9 mouse cellular contexts compared by ENCODE assay signal in genomic region chr3:144872012-144872411, GRCm38 (mm10). TPM values are rescaled to one million over a fixed set of nuclear protein-coding genes. Genes with fewer than 3 reads are reported as not detected.
"Had no signal": no experiment of that assay in that cellular context is flagged by ENCODE, and none has a peak within 500 bp of the region (broad histone marks: within the 10 kb centered on the region; RNA-seq: fewer than 3 reads in every experiment).

No protein-coding gene starts in this region.

RNA-seq across cellular contexts. Expression of gene Clca3b, which starts 22.9 kb away (rescaled TPM):
- polyA plus RNA-seq: lung, postnatal 0 days; macrophage; midbrain, embryonic 11.5 days; midbrain, embryonic 13.5 days; midbrain, embryonic 15.5 days; midbrain, postnatal 0 days; neural tube, embryonic 11.5 days; neural tube, embryonic 13.5 days; neural tube, embryonic 15.5 days had no signal

RNA-seq across cellular contexts. Expression of gene Clca3a2, which starts 52.7 kb away (rescaled TPM):
- polyA plus RNA-seq: macrophage; midbrain, embryonic 11.5 days; midbrain, embryonic 13.5 days; midbrain, embryonic 15.5 days; neural tube, embryonic 11.5 days had no signal
